13 mouse cellular contexts compared by ENCODE assay signal in genomic region chr4:107853836-107854235, GRCm38 (mm10).
"Had no signal": no experiment of that assay in that cellular context is flagged by ENCODE, and none has a peak within 500 bp of the region (broad histone marks: within the 10 kb centered on the region; RNA-seq: fewer than 3 reads in every experiment).

No protein-coding gene starts in this region.

- H3K27me3 ChIP-seq: intestine, embryonic 15.5 days; liver, embryonic 13.5 days; midbrain, embryonic 12.5 days; midbrain, embryonic 15.5 days; neural tube, embryonic 13.5 days had no signal

- H3K36me3 ChIP-seq: intestine, embryonic 15.5 days had no signal

- H3K4me2 ChIP-seq: intestine, embryonic 15.5 days; liver, embryonic 13.5 days; midbrain, embryonic 12.5 days; midbrain, embryonic 15.5 days; neural tube, embryonic 13.5 days had no signal

- H3K27ac ChIP-seq: intestine, embryonic 15.5 days; left cerebral cortex, adult 2 months; liver, embryonic 13.5 days; midbrain, embryonic 12.5 days; midbrain, embryonic 15.5 days; neural tube, embryonic 13.5 days had no signal

- ATAC-seq: intestine, embryonic 15.5 days; midbrain, embryonic 15.5 days had no signal

- H3K9me3 ChIP-seq: intestine, embryonic 15.5 days; liver, embryonic 13.5 days; midbrain, embryonic 12.5 days; midbrain, embryonic 15.5 days; neural tube, embryonic 13.5 days had no signal

- H3K4me3 ChIP-seq: intestine, embryonic 15.5 days; left cerebral cortex, adult 2 months; liver, embryonic 13.5 days; midbrain, embryonic 12.5 days; midbrain, embryonic 15.5 days; myocyte; neural tube, embryonic 13.5 days had no signal

- H3K9ac ChIP-seq: intestine, embryonic 15.5 days; liver, embryonic 13.5 days; midbrain, embryonic 12.5 days; midbrain, embryonic 15.5 days; neural tube, embryonic 13.5 days had no signal

- DNase-seq: layer of hippocampus, postnatal 36 days; liver, embryonic 13.5 days; lung, adult 2 months; lung, postnatal 14 days; lung, postnatal 4 days; thymus, adult 18-20 months; thymus, postnatal 4 days had no signal

- H3K4me1 ChIP-seq: intestine, embryonic 15.5 days; liver, embryonic 13.5 days; midbrain, embryonic 12.5 days; midbrain, embryonic 15.5 days; neural tube, embryonic 13.5 days had no signal
